Mouse (Mus musculus) testis, adult 2 months (tissue): Measurements from ENCODE around the gene Mreg. TPM values are rescaled to one million over a fixed set of nuclear protein-coding genes. Genes with fewer than 3 reads are reported as not detected.
"Not testable (repeated sequence)": the region's sequence is repeated elsewhere in the genome, so short reads cannot be mapped to it uniquely, and the experiment has no call there.

Experiments used
- H3K27ac ChIP-seq: fragments of 200-500 bp; 2 replicates; pipeline ENCODE4 v1.5.1; 2012; ENCODE audit warnings: low read depth, low read length; ENCODE audit not compliant: control insufficient read depth, insufficient read depth
- H3K27me3 ChIP-seq: fragments of 200-500 bp; 2 replicates; pipeline ENCODE4 v1.6.1; 2012; ENCODE audit warnings: mild to moderate bottlenecking, low read length, moderate library complexity; ENCODE audit not compliant: control insufficient read depth, insufficient read depth
- H3K36me3 ChIP-seq: fragments of 200-500 bp; 2 replicates; pipeline ENCODE4 v1.6.1; 2012; ENCODE audit warnings: mild to moderate bottlenecking, low read length; ENCODE audit not compliant: control insufficient read depth, insufficient read depth
- H3K4me1 ChIP-seq: fragments of 200-500 bp; 2 replicates; pipeline ENCODE4 v1.6.1; 2012; ENCODE audit warnings: low read length; ENCODE audit not compliant: control insufficient read depth, insufficient read depth
- H3K4me3 ChIP-seq: fragments of 200-500 bp; 2 replicates; pipeline ENCODE4 v1.5.1; 2012; ENCODE audit warnings: low read depth, mild to moderate bottlenecking, low read length, moderate library complexity, mixed read lengths; ENCODE audit not compliant: control insufficient read depth
- CTCF ChIP-seq: fragments of 200-500 bp; IDR thresholded peaks from 2 replicates; pipeline ENCODE4 v1.5.1; 2012; ENCODE audit warnings: low read depth, mild to moderate bottlenecking, inconsistent platforms, low read length, moderate library complexity; ENCODE audit not compliant: control insufficient read depth, insufficient read depth, insufficient replicate concordance
- POLR2A ChIP-seq: fragments of 200-500 bp; IDR thresholded peaks from 2 replicates; pipeline ENCODE4 v1.6.1; 2012; ENCODE audit warnings: low read depth, mild to moderate bottlenecking, inconsistent platforms, low read length, moderate library complexity; ENCODE audit not compliant: control insufficient read depth
- polyA plus RNA-seq: library from polyadenylated mRNA; depleted of rRNA; stranded (reverse); fragments of >200 nt; gene quantifications from 2 replicates; pipeline ENCODE4 v1.2.3, GENCODE M21; 2012

The Mreg gene
- polyA plus RNA-seq, 1 experiment: 8.1 TPM

DNA sequence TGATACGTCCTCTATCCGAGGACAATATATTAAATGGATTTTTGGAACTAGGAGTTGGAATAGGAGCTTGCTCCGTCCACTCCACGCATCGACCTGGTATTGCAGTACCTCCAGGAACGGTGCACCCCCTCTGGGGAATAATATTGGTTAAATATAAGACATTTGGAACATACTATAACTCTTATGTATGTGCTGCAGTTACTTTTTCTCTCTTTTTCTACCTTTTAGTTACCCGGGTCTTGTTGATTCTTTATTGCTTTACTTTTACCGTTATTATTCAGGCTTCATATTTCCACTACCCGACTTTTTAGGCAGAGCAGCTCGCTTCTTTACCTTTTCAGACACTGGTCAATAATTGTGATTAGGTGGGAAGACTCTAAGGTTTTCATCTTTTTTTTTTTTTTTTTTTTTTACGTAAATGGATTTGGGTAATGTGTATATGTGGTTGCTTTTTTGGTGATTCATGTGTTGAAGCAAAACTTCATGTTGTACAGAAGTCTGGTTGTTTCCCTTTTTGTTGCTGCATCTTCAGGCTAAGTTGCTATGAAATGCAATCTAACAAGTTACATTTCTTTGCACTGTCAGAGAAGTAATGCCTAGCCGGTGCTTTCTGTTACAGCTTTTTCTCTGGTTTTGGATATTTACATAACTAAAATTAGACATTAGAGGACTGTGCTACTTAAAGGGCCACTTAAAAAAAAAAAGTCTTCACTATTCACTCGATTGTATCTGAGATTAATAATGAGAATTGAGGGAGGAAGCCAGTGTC lies 25.1 kb upstream of the Mreg start:
- Histone ChIP-seq H3K4me3 (no peak overlapping the region), H3K27me3 (no peaks in the 10 kb centered on the region), H3K4me1 (peaks cover 2% of the 10 kb centered on the region; the same call in 1 of the 2 replicates), H3K27ac (no peak overlapping the region), H3K36me3 (no peaks in the 10 kb centered on the region)
- TF ChIP-seq POLR2A: no peak
- no peak for TF ChIP-seq CTCF

DNA sequence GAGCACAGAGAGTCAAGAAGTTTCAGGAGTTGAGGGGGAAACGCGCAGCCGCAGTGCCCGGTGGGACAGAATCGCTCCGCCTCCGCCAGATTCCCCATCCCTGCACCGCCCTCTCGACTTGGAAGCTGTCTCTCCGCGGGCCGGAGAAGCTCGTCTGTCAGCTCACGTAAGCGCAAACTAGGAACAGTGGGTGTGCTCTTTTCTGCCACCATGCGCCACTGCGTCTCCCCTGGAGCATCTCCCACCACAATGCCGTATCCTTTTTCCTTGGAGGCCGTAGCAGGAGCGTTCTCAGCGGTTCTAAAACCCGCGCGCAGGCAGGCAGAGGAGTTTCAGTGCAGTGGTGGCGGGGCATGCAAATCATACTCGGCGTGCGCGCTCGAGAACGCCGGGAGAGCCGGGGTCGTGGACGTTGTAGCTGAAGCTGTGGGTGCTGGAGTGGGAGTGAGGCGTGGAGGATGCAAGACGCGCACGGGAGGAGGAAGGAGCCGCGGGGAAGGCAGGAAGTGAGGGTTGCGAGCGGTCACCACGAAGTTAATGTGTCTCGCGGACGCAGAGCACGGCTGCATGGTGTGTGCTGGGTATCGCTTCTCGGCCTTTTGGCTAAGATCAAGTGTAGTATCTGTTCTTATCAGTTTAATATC lies 24.4 kb upstream of the Mreg start:
- TF ChIP-seq POLR2A: peak; percentile 72
- not testable (repeated sequence) for H3K36me3 ChIP-seq
- H3K27ac ChIP-seq: peak overlapping the region; percentile 50

GRCm38 (mm10) chr1:72232592-72232991 lies 20.5 kb upstream of the Mreg start:
- not testable (repeated sequence) for H3K36me3 ChIP-seq, H3K27ac ChIP-seq, H3K4me1 ChIP-seq, H3K27me3 ChIP-seq, H3K4me3 ChIP-seq

More for the DNA sequence above, 24.4 kb upstream of the Mreg start:
- not testable (repeated sequence) for H3K27me3 ChIP-seq, H3K4me1 ChIP-seq
- peak overlapping the region; percentile 82 for H3K4me3 ChIP-seq

DNA sequence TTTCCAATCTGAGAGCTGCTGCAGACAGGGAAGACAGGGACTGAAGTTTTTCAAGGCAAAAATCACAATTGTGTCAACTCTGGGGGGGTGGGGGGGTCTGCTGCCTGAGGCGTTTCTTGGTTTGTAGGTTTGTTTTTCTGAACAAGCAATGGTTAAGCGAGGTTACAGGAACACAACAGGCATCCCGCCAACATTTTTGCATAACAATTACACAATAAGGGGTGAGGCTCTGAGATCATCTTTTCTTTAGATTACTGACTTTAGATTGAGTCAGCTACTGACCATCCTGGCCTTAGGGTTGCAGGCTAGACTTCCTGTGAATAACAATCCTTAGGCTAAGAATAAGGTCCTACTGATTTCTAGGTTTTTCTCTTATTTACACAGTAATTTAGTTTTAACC lies 16.9 kb upstream of the Mreg start:
- no peaks in the 10 kb centered on the region for H3K27me3 ChIP-seq

GRCm38 (mm10) chr1:72227546-72227945 lies 15.4 kb upstream of the Mreg start:
- no peak overlapping the region for H3K27ac ChIP-seq
- peaks cover 8% of the 10 kb centered on the region for H3K4me1 ChIP-seq
- TF ChIP-seq POLR2A: no peak
- no peak for TF ChIP-seq CTCF
- H3K4me3 ChIP-seq: no peak overlapping the region
- H3K36me3 ChIP-seq: no peaks in the 10 kb centered on the region
- no peaks in the 10 kb centered on the region for H3K27me3 ChIP-seq

More for the DNA sequence above, 16.9 kb upstream of the Mreg start:
- TF ChIP-seq POLR2A (no peak), CTCF (no peak)
- Histone ChIP-seq H3K4me1 (peaks cover 8% of the 10 kb centered on the region), H3K4me3 (no peak overlapping the region), H3K36me3 (no peaks in the 10 kb centered on the region), H3K27ac (no peak overlapping the region)

GRCm38 (mm10) chr1:72226887-72227481 lies 14.9 kb upstream of the Mreg start:
- Histone ChIP-seq H3K36me3 (no peaks in the 10 kb centered on the region), H3K27me3 (no peaks in the 10 kb centered on the region), H3K4me1 (peaks cover 8% of the 10 kb centered on the region), H3K4me3 (no peak overlapping the region), H3K27ac (no peak overlapping the region)
- TF ChIP-seq POLR2A (no peak), CTCF (no peak)

GRCm38 (mm10) chr1:72226172-72226886 lies 14.2 kb upstream of the Mreg start:
- Histone ChIP-seq H3K36me3 (no peaks in the 10 kb centered on the region), H3K4me3 (peak overlapping the region; percentile 48), H3K27ac (peak overlapping the region; percentile 85), H3K27me3 (no peaks in the 10 kb centered on the region), H3K4me1 (peaks cover 8% of the 10 kb centered on the region)
- TF ChIP-seq POLR2A: no peak
- TF ChIP-seq CTCF: no peak
